ENCODE assay signal across 37 mouse cellular contexts in genomic region chr3:146556567-146556966, GRCm38 (mm10). TPM values are rescaled to one million over a fixed set of nuclear protein-coding genes. Genes with fewer than 3 reads are reported as not detected.
DNase-seq lines count a peak whose midpoint lies in the region; ATAC-seq and TF ChIP-seq lines count a peak whose summit lies in the region.
"Had no signal": no experiment of that assay in that cellular context is flagged by ENCODE, and none has a peak within 500 bp of the region (broad histone marks: within the 10 kb centered on the region; RNA-seq: fewer than 3 reads in every experiment).

No protein-coding gene starts in this region.

- ATAC-seq in intestine, postnatal 0 days, result no peak
- ATAC-seq in intestine, embryonic 16.5 days, result no peak
- no peak for ATAC-seq in lung, postnatal 0 days
- 0 out of 2 replicates have a peak, but pooled peaks have one; percentile 42 for ATAC-seq in megakaryocyte progenitor cell, adult 5-6 weeks (replicated peaks; ENCODE audit: poor library complexity)
- ATAC-seq in frontal cortex, adult (ENCODE audit: low TSS enrichment), result no peak
- ATAC-seq: inflammation-experienced regulatory T-cells, adult 6 months had no signal

- no peak for DNase-seq in gastrocnemius, adult 2 months
- no peak for DNase-seq in gastrocnemius, adult 8-10 months (ENCODE audit: low spot score in 2 of 2)
- DNase-seq in lung, postnatal 0 days (ENCODE audit: low spot score), result no peak
- DNase-seq in lung, postnatal 25 days (ENCODE audit: low spot score), result no peak
- DNase-seq: adrenal gland, postnatal 25 days; cerebellum, adult 11-12 months; cerebellum, postnatal 10 days; gastrocnemius, postnatal 36 days; heart, postnatal 4 days; kidney, adult 8-10 months; kidney, postnatal 10 days; layer of hippocampus, adult 9-11 months; lung, adult 2 months; lung, postnatal 14 days; thymus, postnatal 4 days had no signal

- H3K9ac ChIP-seq in intestine, postnatal 0 days (ENCODE audit: low read depth, low read length), result no peak overlapping the region
- no peak overlapping the region for H3K9ac ChIP-seq in intestine, embryonic 16.5 days (ENCODE audit: low read depth, low read length)
- H3K9ac ChIP-seq in lung, postnatal 0 days (replicated peaks; ENCODE audit: low read depth), result no peak overlapping the region
- H3K9ac ChIP-seq: hindbrain, embryonic 14.5 days; limb, embryonic 12.5 days; neural tube, embryonic 13.5 days had no signal

- intact Hi-C loops in gastrocnemius, adult 2 months (cut with DNase I), result loop anchor here (5.0 kb wide), 1 partner anchor 209 kb away; no protein-coding TSS in a partner anchor

- no peaks in the 10 kb centered on the region for H3K36me3 ChIP-seq in intestine, postnatal 0 days (ENCODE audit: control insufficient read depth, insufficient read depth)
- H3K36me3 ChIP-seq in intestine, embryonic 16.5 days (ENCODE audit: control insufficient read depth, insufficient read depth, low read length), result no peaks in the 10 kb centered on the region
- no peaks in the 10 kb centered on the region for H3K36me3 ChIP-seq in lung, postnatal 0 days (ENCODE audit: insufficient read depth, low read length)
- H3K36me3 ChIP-seq: G1E; limb, embryonic 12.5 days; neural tube, embryonic 13.5 days had no signal

- no peak overlapping the region for H3K4me3 ChIP-seq in gastrocnemius, adult 2 months
- H3K4me3 ChIP-seq in intestine, postnatal 0 days (ENCODE audit: low read depth, low read length), result no peak overlapping the region
- no peak overlapping the region for H3K4me3 ChIP-seq in intestine, embryonic 16.5 days (ENCODE audit: low read length)
- no peak overlapping the region for H3K4me3 ChIP-seq in lung, postnatal 0 days (ENCODE audit: low read depth, low read length)
- H3K4me3 ChIP-seq: erythroblast, embryonic 14.5 days; limb, embryonic 12.5 days; neural tube, embryonic 13.5 days had no signal

- 59% methylated on average over 1 of the region's 1 CpGs for WGBS in intestine, postnatal 0 days
- 64% methylated on average over 1 of the region's 1 CpGs for WGBS in intestine, embryonic 16.5 days
- 81% methylated on average over 1 of the region's 1 CpGs for WGBS in lung, postnatal 0 days

- no peaks in the 10 kb centered on the region for H3K9me3 ChIP-seq in intestine, postnatal 0 days (ENCODE audit: control insufficient read depth)
- no peaks in the 10 kb centered on the region for H3K9me3 ChIP-seq in intestine, embryonic 16.5 days (ENCODE audit: control insufficient read depth, low read length)
- no peaks in the 10 kb centered on the region for H3K9me3 ChIP-seq in lung, postnatal 0 days (ENCODE audit: low read length)
- H3K9me3 ChIP-seq: G1E; limb, embryonic 12.5 days; neural tube, embryonic 13.5 days had no signal

- H3K4me2 ChIP-seq in intestine, postnatal 0 days (replicated peaks; ENCODE audit: low read depth), result no peak overlapping the region
- H3K4me2 ChIP-seq in intestine, embryonic 16.5 days (ENCODE audit: low read depth, low read length), result no peak overlapping the region
- no peak overlapping the region for H3K4me2 ChIP-seq in lung, postnatal 0 days (replicated peaks; ENCODE audit: low read depth, low read length)
- H3K4me2 ChIP-seq: hindbrain, embryonic 14.5 days; limb, embryonic 12.5 days; liver, embryonic 11.5 days; midbrain, embryonic 11.5 days; neural tube, embryonic 13.5 days had no signal

- peak; percentile 33 for TF ChIP-seq CTCF in gastrocnemius, adult 2 months (IDR thresholded peaks at IDR 0.05)
- peak; percentile 37 for TF ChIP-seq CTCF in intestine, postnatal 0 days (IDR thresholded peaks at IDR 0.05; ENCODE audit: low read depth)
- peak; percentile 27; the same call in 1 of the 2 replicates for TF ChIP-seq CTCF in lung, postnatal 0 days (IDR thresholded peaks at IDR 0.05)

- no peaks in the 10 kb centered on the region for H3K4me1 ChIP-seq in intestine, postnatal 0 days (replicated peaks; ENCODE audit: control insufficient read depth, insufficient read depth, low read length)
- H3K4me1 ChIP-seq in intestine, embryonic 16.5 days (ENCODE audit: control insufficient read depth, insufficient read depth, low read length), result no peaks in the 10 kb centered on the region
- no peaks in the 10 kb centered on the region for H3K4me1 ChIP-seq in lung, postnatal 0 days (ENCODE audit: insufficient read depth, low read depth, low read length)
- H3K4me1 ChIP-seq: limb, embryonic 12.5 days; neural tube, embryonic 13.5 days had no signal

- H3K27ac ChIP-seq in gastrocnemius, adult 2 months, result no peak overlapping the region
- no peak overlapping the region for H3K27ac ChIP-seq in intestine, postnatal 0 days (ENCODE audit: low read depth, low read length)
- H3K27ac ChIP-seq in intestine, embryonic 16.5 days (ENCODE audit: low read length), result no peak overlapping the region
- no peak overlapping the region for H3K27ac ChIP-seq in lung, postnatal 0 days (ENCODE audit: low read length)
- H3K27ac ChIP-seq: hindbrain, embryonic 14.5 days; limb, embryonic 12.5 days; neural tube, embryonic 13.5 days had no signal

- TF ChIP-seq EP300 in lung, postnatal 0 days (IDR thresholded peaks at IDR 0.05), result no peak

- H3K27me3 ChIP-seq in intestine, postnatal 0 days (replicated peaks; ENCODE audit: control insufficient read depth, insufficient read depth, low read length), result no peaks in the 10 kb centered on the region
- H3K27me3 ChIP-seq in intestine, embryonic 16.5 days (replicated peaks; ENCODE audit: control insufficient read depth, insufficient read depth, low read length), result no peaks in the 10 kb centered on the region
- H3K27me3 ChIP-seq in lung, postnatal 0 days (replicated peaks; ENCODE audit: insufficient read depth, low read length), result no peaks in the 10 kb centered on the region
- H3K27me3 ChIP-seq: limb, embryonic 12.5 days; neural tube, embryonic 13.5 days had no signal

RNA-seq across cellular contexts. Expression of gene Uox, which starts 13.7 kb away (rescaled TPM):
- not detected for total RNA-seq in gastrocnemius, adult 2 months (2021)
- under 1 TPM in 1 of 4 experiments, not detected in 3; 0.27 TPM for total RNA-seq in gastrocnemius, adult 8-10 months (2022)
- polyA plus RNA-seq in intestine, postnatal 0 days (2015; fragmentation: Nextera tagmentation; extraction: Ambion mirVana), result 0.10 TPM in 1 of 2 replicates, not detected in the other
- polyA plus RNA-seq in intestine, embryonic 16.5 days (2015; fragmentation: Nextera tagmentation; extraction: Ambion mirVana), result 0.64 and 1.8 TPM in 2 replicates
- 0.29 and 0.63 TPM in 2 replicates for polyA plus RNA-seq in lung, postnatal 0 days (2015; fragmentation: Nextera tagmentation; extraction: Ambion mirVana)
- total RNA-seq in megakaryocyte progenitor cell, adult 5-6 weeks (2015), result not detected in 2 replicates
- total RNA-seq in megakaryocyte progenitor cell, adult 5-6 weeks (2017), result not detected in 2 replicates
- total RNA-seq: adrenal gland, postnatal 25 days; common myeloid progenitor, adult 5-6 weeks; heart, adult 8-10 months; heart, postnatal 4 days; megakaryocyte, adult 5-6 weeks had no signal
- polyA plus RNA-seq: erythroblast, embryonic 14.5 days; forebrain, embryonic 11.5 days; G1E; hindbrain, embryonic 14.5 days; limb, embryonic 12.5 days; neural tube, embryonic 13.5 days had no signal

RNA-seq across cellular contexts. Expression of gene Rpf1, which starts 35.3 kb away (rescaled TPM):
- total RNA-seq in gastrocnemius, adult 2 months (2021), result 10 to 100 TPM; 12.3 to 12.8 TPM
- 10 to 100 TPM; 10.1 to 13.6 (median 11.7) TPM for total RNA-seq in gastrocnemius, adult 8-10 months (2022)
- polyA plus RNA-seq in intestine, postnatal 0 days (2015; fragmentation: Nextera tagmentation; extraction: Ambion mirVana), result 28.1 TPM in 2 replicates
- 42.1 and 45.5 TPM in 2 replicates for polyA plus RNA-seq in intestine, embryonic 16.5 days (2015; fragmentation: Nextera tagmentation; extraction: Ambion mirVana)
- 38.4 and 39.8 TPM in 2 replicates for polyA plus RNA-seq in lung, postnatal 0 days (2015; fragmentation: Nextera tagmentation; extraction: Ambion mirVana)
- 81.7 and 81.8 TPM in 2 replicates for total RNA-seq in megakaryocyte progenitor cell, adult 5-6 weeks (2015)
- 90.2 and 95.2 TPM in 2 replicates for total RNA-seq in megakaryocyte progenitor cell, adult 5-6 weeks (2017)

RNA-seq across cellular contexts. Expression of gene Gng5, which starts 57.0 kb away (rescaled TPM):
- total RNA-seq in gastrocnemius, adult 2 months (2021), result 100 to 1,000 TPM; 409 to 580 TPM
- 100 to 1,000 TPM; 389 to 469 (median 438) TPM for total RNA-seq in gastrocnemius, adult 8-10 months (2022)
- polyA plus RNA-seq in intestine, postnatal 0 days (2015; fragmentation: Nextera tagmentation; extraction: Ambion mirVana), result 1,062 and 1,144 TPM in 2 replicates
- polyA plus RNA-seq in intestine, embryonic 16.5 days (2015; fragmentation: Nextera tagmentation; extraction: Ambion mirVana), result 976 and 1,024 TPM in 2 replicates
- polyA plus RNA-seq in lung, postnatal 0 days (2015; fragmentation: Nextera tagmentation; extraction: Ambion mirVana), result 1,414 and 1,430 TPM in 2 replicates
- total RNA-seq in megakaryocyte progenitor cell, adult 5-6 weeks (2015), result 294 and 360 TPM in 2 replicates
- total RNA-seq in megakaryocyte progenitor cell, adult 5-6 weeks (2017), result 127 and 170 TPM in 2 replicates

RNA-seq across cellular contexts. Expression of gene Spata1, which starts 57.0 kb away (rescaled TPM):
- total RNA-seq in gastrocnemius, adult 2 months (2021), result 1 to 10 TPM; 4.4 to 5.4 TPM
- 1 to 10 TPM; 5.0 to 7.1 (median 6.3) TPM for total RNA-seq in gastrocnemius, adult 8-10 months (2022)
- polyA plus RNA-seq in intestine, postnatal 0 days (2015; fragmentation: Nextera tagmentation; extraction: Ambion mirVana), result 1.3 and 1.9 TPM in 2 replicates
- polyA plus RNA-seq in intestine, embryonic 16.5 days (2015; fragmentation: Nextera tagmentation; extraction: Ambion mirVana), result 2.0 and 2.3 TPM in 2 replicates
- 4.4 and 5.8 TPM in 2 replicates for polyA plus RNA-seq in lung, postnatal 0 days (2015; fragmentation: Nextera tagmentation; extraction: Ambion mirVana)
- 9.1 TPM in 2 replicates for total RNA-seq in megakaryocyte progenitor cell, adult 5-6 weeks (2015)
- total RNA-seq in megakaryocyte progenitor cell, adult 5-6 weeks (2017), result 13.6 and 14.6 TPM in 2 replicates
- polyA plus RNA-seq: erythroblast, embryonic 14.5 days had no signal

RNA-seq across cellular contexts. Expression of gene Dnase2b, which starts 58.8 kb away (rescaled TPM):
- total RNA-seq in gastrocnemius, adult 2 months (2021), result under 1 TPM in 1 of 2 experiments, not detected in 1; 0.14 TPM
- under 1 TPM in 1 of 4 experiments, not detected in 3; 0.11 TPM for total RNA-seq in gastrocnemius, adult 8-10 months (2022)
- polyA plus RNA-seq in intestine, postnatal 0 days (2015; fragmentation: Nextera tagmentation; extraction: Ambion mirVana), result not detected in 2 replicates
- polyA plus RNA-seq in intestine, embryonic 16.5 days (2015; fragmentation: Nextera tagmentation; extraction: Ambion mirVana), result 0.05 TPM in 1 of 2 replicates, not detected in the other
- 0.05 and 0.07 TPM in 2 replicates for polyA plus RNA-seq in lung, postnatal 0 days (2015; fragmentation: Nextera tagmentation; extraction: Ambion mirVana)
- not detected in 2 replicates for total RNA-seq in megakaryocyte progenitor cell, adult 5-6 weeks (2015)
- 0.14 TPM in 1 of 2 replicates, not detected in the other for total RNA-seq in megakaryocyte progenitor cell, adult 5-6 weeks (2017)
- total RNA-seq: adrenal gland, postnatal 25 days; gastrocnemius, postnatal 36 days; heart, adult 8-10 months; heart, postnatal 4 days; left cerebral cortex, adult 18-20 months; left cerebral cortex, postnatal 14 days had no signal
- polyA plus RNA-seq: embryonic facial prominence, embryonic 14.5 days; erythroblast, embryonic 14.5 days; forebrain, embryonic 11.5 days; G1E; heart, embryonic 16.5 days; hindbrain, embryonic 14.5 days; inflammation-experienced regulatory T-cells, adult 6 months; large intestine, adult 2 months; limb, embryonic 12.5 days; midbrain, embryonic 11.5 days; neural tube, embryonic 13.5 days; testis, adult 2 months had no signal

Comparison
In these comparisons a context has a peak if more than half of its experiments do, and no peak if none do; other contexts are left out.
1. RNA of gene Rpf1, which starts 35.3 kb away (total RNA-seq): 81.7 to 95.2 TPM in megakaryocyte progenitor cell, adult 5-6 weeks; 12.3 to 12.8 TPM in gastrocnemius, adult 2 months and 10.1 to 13.6 TPM in gastrocnemius, adult 8-10 months; every median in the first group is over 4 times any median in the second.
2. Peak in every context shown above with its lines, with median percentiles within 50 percentile points of each other: CTCF ChIP-seq.